In genomic region chr1:130350077-130350635, GRCm38 (mm10) we compare ENCODE assay signal across 8 mouse cellular contexts.
A peak's percentile ranks its signal among the peaks of the same experiment; 100 is the strongest.
DNase-seq lines count a peak whose midpoint lies in the region; ATAC-seq and TF ChIP-seq lines count a peak whose summit lies in the region.

No protein-coding gene starts in this region.

- no peaks in the 10 kb centered on the region for H3K36me3 ChIP-seq in forebrain, postnatal 0 days (ENCODE audit: insufficient read depth)
- H3K36me3 ChIP-seq in neural tube, embryonic 12.5 days: no peaks in the 10 kb centered on the region

- H3K4me2 ChIP-seq in forebrain, postnatal 0 days (ENCODE audit: low read depth): no peak overlapping the region
- no peak overlapping the region for H3K4me2 ChIP-seq in neural tube, embryonic 12.5 days (replicated peaks)

- 0% methylated on average over 1 of the region's 1 CpGs for WGBS in cerebellum, adult 2 months
- WGBS in forebrain, postnatal 0 days: 3% methylated on average over 1 of the region's 1 CpGs
- 19% methylated on average over 1 of the region's 1 CpGs for WGBS in neural tube, embryonic 12.5 days

- DNase-seq in cerebellum, adult 2 months: peak; percentile 10
- DNase-seq in cerebellum, adult 9-11 months: no peak
- DNase-seq in 3T3-L1 (ENCODE audit: low read depth, low spot score): peak; percentile 61
- peak; percentile 79 for DNase-seq in forebrain, postnatal 0 days
- peak; percentile 33 to 51 for DNase-seq in left cerebral cortex, postnatal 25 days (ENCODE audit: low spot score in 2 of 2)
- no peak for DNase-seq in gastrocnemius, postnatal 25 days

- no peak overlapping the region for H3K9ac ChIP-seq in forebrain, postnatal 0 days
- no peak overlapping the region for H3K9ac ChIP-seq in neural tube, embryonic 12.5 days

- no peaks in the 10 kb centered on the region for H3K27me3 ChIP-seq in cerebellum, adult 2 months (ENCODE audit: control insufficient read depth, insufficient read depth, low read length)
- no peaks in the 10 kb centered on the region for H3K27me3 ChIP-seq in forebrain, postnatal 0 days (ENCODE audit: insufficient read depth, low read length)
- no peaks in the 10 kb centered on the region for H3K27me3 ChIP-seq in neural tube, embryonic 12.5 days (replicated peaks)

- H3K27ac ChIP-seq in cerebellum, adult 2 months (ENCODE audit: insufficient read depth, low read length): no peak overlapping the region
- H3K27ac ChIP-seq in bone marrow macrophage, adult 2 months (ENCODE audit: insufficient read depth, low read depth, low read length): no peak overlapping the region
- no peak overlapping the region for H3K27ac ChIP-seq in forebrain, postnatal 0 days (ENCODE audit: low read depth, low read length)
- H3K27ac ChIP-seq in neural tube, embryonic 12.5 days: no peak overlapping the region

- no peaks in the 10 kb centered on the region for H3K9me3 ChIP-seq in forebrain, postnatal 0 days (ENCODE audit: low read length)
- H3K9me3 ChIP-seq in neural tube, embryonic 12.5 days: no peaks in the 10 kb centered on the region

- H3K4me3 ChIP-seq in cerebellum, adult 2 months (replicated peaks; ENCODE audit: insufficient read depth, low read depth, low read length): no peak overlapping the region
- no peak overlapping the region for H3K4me3 ChIP-seq in bone marrow macrophage, adult 2 months (ENCODE audit: insufficient read depth, low read length)
- H3K4me3 ChIP-seq in forebrain, postnatal 0 days (ENCODE audit: low read depth, low read length): no peak overlapping the region
- H3K4me3 ChIP-seq in neural tube, embryonic 12.5 days: no peak overlapping the region

- no peak for TF ChIP-seq POLR2A in cerebellum, adult 2 months (IDR thresholded peaks at IDR 0.05; ENCODE audit: borderline replicate concordance, insufficient read depth, low read length)
- no peak for TF ChIP-seq POLR2A in bone marrow macrophage, adult 2 months (IDR thresholded peaks at IDR 0.05; ENCODE audit: borderline replicate concordance, low read depth, low read length)

- peak; percentile 80 for ATAC-seq in forebrain, postnatal 0 days
- peak; percentile 70 for ATAC-seq in neural tube, embryonic 12.5 days (ENCODE audit: low FRiP score, low read depth)

- intact Hi-C loops in left cerebral cortex, postnatal 25 days (cut with DNase I): loop anchor here (5.0 to 10.0 kb wide), 3 partner anchors 183 to 1473 kb away; partner anchors contain the start of gene Thsd7b

- TF ChIP-seq CTCF in cerebellum, adult 2 months (IDR thresholded peaks at IDR 0.05; ENCODE audit: borderline replicate concordance, insufficient read depth, low read depth, low read length): peak; percentile 52; the same call in 1 of the 2 replicates
- 0 out of 2 replicates have a peak, but pooled peaks have one; percentile 31 for TF ChIP-seq CTCF in bone marrow macrophage, adult 2 months (IDR thresholded peaks at IDR 0.05; ENCODE audit: low read depth, low read length)
- peak; percentile 84 for TF ChIP-seq CTCF in forebrain, postnatal 0 days (IDR thresholded peaks at IDR 0.05; ENCODE audit: low read depth)

- no peaks in the 10 kb centered on the region for H3K4me1 ChIP-seq in cerebellum, adult 2 months (ENCODE audit: control insufficient read depth, insufficient read depth, low read length)
- no peaks in the 10 kb centered on the region for H3K4me1 ChIP-seq in bone marrow macrophage, adult 2 months (ENCODE audit: control insufficient read depth, insufficient read depth, low read length)
- H3K4me1 ChIP-seq in forebrain, postnatal 0 days (ENCODE audit: insufficient read depth): no peaks in the 10 kb centered on the region
- H3K4me1 ChIP-seq in neural tube, embryonic 12.5 days: no peaks in the 10 kb centered on the region

Comparison
In these comparisons a context has a peak if more than half of its experiments do, and no peak if none do; other contexts are left out.
1. DNase-seq: peak in cerebellum, adult 2 months (2 of 2), 3T3-L1 (single experiment), forebrain, postnatal 0 days (single experiment) and left cerebral cortex, postnatal 25 days (2 of 2); none in cerebellum, adult 9-11 months (single experiment) and gastrocnemius, postnatal 25 days (single experiment).
2. CTCF ChIP-seq: peak in every context shown above with its lines; median percentile 84 in forebrain, postnatal 0 days; 52 in cerebellum, adult 2 months; 31 in bone marrow macrophage, adult 2 months.